Mouse (Mus musculus) stomach, embryonic 16.5 days (tissue): ENCODE measurements around the gene Mpdz. TPM values are rescaled to one million over a fixed set of nuclear protein-coding genes. Genes with fewer than 3 reads are reported as not detected.

Experiments
- ATAC-seq: fragments of 200-750 bp; cut with Nextera tagmentation; 2 replicates; pipeline ENCODE4 v1.8.0; 2017; ENCODE audit warnings: moderate number of reproducible peaks, moderate TSS enrichment; ENCODE audit not compliant: insufficient read depth, low FRiP score
- H3K27ac ChIP-seq: fragments of 300-500 bp; sonication (generic); 2 replicates; pipeline ENCODE4 v1.5.1; 2014; ENCODE audit warnings: low read length
- H3K27me3 ChIP-seq: fragments of 300-500 bp; sonication (generic); 2 replicates; pipeline ENCODE4 v1.6.1; 2014; ENCODE audit warnings: low read length, control low read depth, mixed read lengths; ENCODE audit not compliant: control insufficient read depth, insufficient read depth
- H3K36me3 ChIP-seq: fragments of 300-500 bp; sonication (generic); 2 replicates; pipeline ENCODE4 v1.6.1; 2014; ENCODE audit warnings: low read length; ENCODE audit not compliant: control insufficient read depth, insufficient read depth
- H3K4me1 ChIP-seq: fragments of 300-500 bp; sonication (generic); 2 replicates; pipeline ENCODE4 v1.6.1; 2014; ENCODE audit warnings: low read length, control low read depth, mixed read lengths; ENCODE audit not compliant: control insufficient read depth, insufficient read depth
- H3K4me2 ChIP-seq: fragments of 300-500 bp; sonication (generic); 2 replicates; pipeline ENCODE4 v1.6.1; 2014; ENCODE audit warnings: low read depth, low read length, mixed read lengths
- H3K4me3 ChIP-seq: fragments of 300-500 bp; sonication (generic); replicated peaks from 2 replicates; pipeline ENCODE4 v1.5.1; 2014; ENCODE audit warnings: mild to moderate bottlenecking, low read length
- H3K9ac ChIP-seq: fragments of 300-500 bp; sonication (generic); 2 replicates; pipeline ENCODE4 v1.6.1; 2014; ENCODE audit warnings: low read length
- H3K9me3 ChIP-seq: fragments of 300-500 bp; sonication (generic); replicated peaks from 2 replicates; pipeline ENCODE4 v1.6.1; 2016; ENCODE audit warnings: low read length, control low read depth; ENCODE audit not compliant: control insufficient read depth
- WGBS: fragments of 180-500 bp; shearing (Covaris S2); extraction: QIAGEN DNeasy Blood & Tissue Kit; methylation state at CpG from one replicate; pipeline ENCODE4 v1.1.7; 2014; 5-methylcytosine and 5-hydroxymethylcytosine counted together
- polyA plus RNA-seq: library from polyadenylated mRNA; unstranded; fragments of >200 nt; fragmentation: Nextera tagmentation; extraction: Ambion mirVana; gene quantifications from 2 replicates; pipeline ENCODE4 v1.2.1, GENCODE M21; 2015

The Mpdz gene
- polyA plus RNA-seq, 1 experiment from 2014 or later, result 23.4 TPM

GRCm38 (mm10) chr4:81310168-81310474, 132.5 kb downstream of the Mpdz start:
- ATAC-seq, result no peak

GRCm38 (mm10) chr4:81309473-81310167, 133.0 kb downstream of the Mpdz start:
- no peak for ATAC-seq

More at GRCm38 (mm10) chr4:81310168-81310474, 132.5 kb downstream of the Mpdz start:
- 0 out of 2 replicates have a peak, but pooled peaks cover 4% of the 10 kb centered on the region for H3K36me3 ChIP-seq
- H3K27me3 ChIP-seq, result no peaks in the 10 kb centered on the region
- H3K9me3 ChIP-seq, result no peaks in the 10 kb centered on the region
- H3K4me2 ChIP-seq, result no peak overlapping the region
- no peak overlapping the region for H3K9ac ChIP-seq
- H3K4me3 ChIP-seq, result no peak overlapping the region
- H3K27ac ChIP-seq, result peak overlapping the region; percentile 55; the same call in 1 of the 2 replicates
- 72% methylated on average over 2 of the region's 2 CpGs for WGBS
- H3K4me1 ChIP-seq, result peaks cover 2% of the 10 kb centered on the region; the same call in 1 of the 2 replicates

GRCm38 (mm10) chr4:81307596-81308265, 134.9 kb downstream of the Mpdz start:
- WGBS, result 68% methylated on average over 10 of the region's 10 CpGs
- H3K4me3 ChIP-seq, result no peak overlapping the region
- H3K27me3 ChIP-seq, result no peaks in the 10 kb centered on the region
- H3K36me3 ChIP-seq, result 0 out of 2 replicates have a peak, but pooled peaks cover 4% of the 10 kb centered on the region
- H3K9ac ChIP-seq, result no peak overlapping the region
- no peak for ATAC-seq
- H3K9me3 ChIP-seq, result no peaks in the 10 kb centered on the region
- no peak overlapping the region for H3K4me2 ChIP-seq
- H3K27ac ChIP-seq, result no peak overlapping the region
- no peaks in the 10 kb centered on the region; the same call in 1 of the 2 replicates for H3K4me1 ChIP-seq

More at GRCm38 (mm10) chr4:81309473-81310167, 133.0 kb downstream of the Mpdz start:
- no peaks in the 10 kb centered on the region for H3K27me3 ChIP-seq
- peak overlapping the region; percentile 55; the same call in 1 of the 2 replicates for H3K27ac ChIP-seq
- no peak overlapping the region for H3K9ac ChIP-seq
- WGBS, result 64% methylated on average over 12 of the region's 12 CpGs
- H3K9me3 ChIP-seq, result no peaks in the 10 kb centered on the region
- H3K4me2 ChIP-seq, result no peak overlapping the region
- H3K4me3 ChIP-seq, result no peak overlapping the region
- H3K36me3 ChIP-seq, result 0 out of 2 replicates have a peak, but pooled peaks cover 4% of the 10 kb centered on the region
- peaks cover 2% of the 10 kb centered on the region; the same call in 1 of the 2 replicates for H3K4me1 ChIP-seq

- WGBS, result 72% methylated on average over 3 of the region's 3 CpGs
Observed at GRCm38 (mm10) chr4:81302056-81302455, 140.6 kb downstream of the Mpdz start.

GRCm38 (mm10) chr4:81298384-81298783, 144.2 kb downstream of the Mpdz start:
- ATAC-seq, result no peak
- Histone ChIP-seq H3K4me2 (no peak overlapping the region), H3K4me1 (no peaks in the 10 kb centered on the region), H3K27ac (no peak overlapping the region), H3K9ac (no peak overlapping the region), H3K27me3 (no peaks in the 10 kb centered on the region), H3K9me3 (no peaks in the 10 kb centered on the region), H3K36me3 (no peaks in the 10 kb centered on the region), H3K4me3 (no peak overlapping the region)
- WGBS, result 74% methylated on average over 4 of the region's 4 CpGs

More at GRCm38 (mm10) chr4:81302056-81302455, 140.6 kb downstream of the Mpdz start:
- no peaks in the 10 kb centered on the region for H3K27me3 ChIP-seq
- H3K36me3 ChIP-seq, result no peaks in the 10 kb centered on the region
- ATAC-seq, result no peak
- H3K9ac ChIP-seq, result no peak overlapping the region
- no peaks in the 10 kb centered on the region for H3K4me1 ChIP-seq
- no peak overlapping the region for H3K4me2 ChIP-seq
- no peak overlapping the region for H3K27ac ChIP-seq
- no peaks in the 10 kb centered on the region for H3K9me3 ChIP-seq
- no peak overlapping the region for H3K4me3 ChIP-seq

GRCm38 (mm10) chr4:81293309-81293708, 149.3 kb downstream of the Mpdz start:
- no peaks in the 10 kb centered on the region for H3K27me3 ChIP-seq
- H3K4me3 ChIP-seq, result no peak overlapping the region
- no peak overlapping the region for H3K4me2 ChIP-seq
- 0 out of 2 replicates have a peak, but pooled peaks cover 6% of the 10 kb centered on the region for H3K36me3 ChIP-seq
- no peaks in the 10 kb centered on the region for H3K9me3 ChIP-seq
- H3K4me1 ChIP-seq, result no peaks in the 10 kb centered on the region
- H3K27ac ChIP-seq, result no peak overlapping the region
- H3K9ac ChIP-seq, result no peak overlapping the region
- ATAC-seq, result no peak

GRCm38 (mm10) chr4:81285564-81285963, 157.1 kb downstream of the Mpdz start:
- Histone ChIP-seq H3K4me3 (no peak overlapping the region), H3K4me2 (no peak overlapping the region), H3K4me1 (no peaks in the 10 kb centered on the region), H3K9ac (no peak overlapping the region), H3K9me3 (no peaks in the 10 kb centered on the region), H3K36me3 (no peaks in the 10 kb centered on the region), H3K27ac (no peak overlapping the region), H3K27me3 (no peaks in the 10 kb centered on the region)
- ATAC-seq, result no peak
- WGBS, result 88% methylated on average over 4 of the region's 4 CpGs

- 0 out of 2 replicates have a peak, but pooled peaks cover 2% of the 10 kb centered on the region for H3K36me3 ChIP-seq
- 91% methylated on average over 3 of the region's 3 CpGs for WGBS
- no peak overlapping the region for H3K27ac ChIP-seq
- no peaks in the 10 kb centered on the region for H3K27me3 ChIP-seq
- ATAC-seq, result no peak
- no peak overlapping the region for H3K4me3 ChIP-seq
- H3K4me2 ChIP-seq, result no peak overlapping the region
- H3K4me1 ChIP-seq, result no peaks in the 10 kb centered on the region
- no peak overlapping the region for H3K9ac ChIP-seq
- no peaks in the 10 kb centered on the region for H3K9me3 ChIP-seq
Observed at GRCm38 (mm10) chr4:81283611-81284010, 159.0 kb downstream of the Mpdz start.

GRCm38 (mm10) chr4:81283081-81283480, 159.5 kb downstream of the Mpdz start:
- H3K27me3 ChIP-seq, result no peaks in the 10 kb centered on the region
- H3K4me1 ChIP-seq, result no peaks in the 10 kb centered on the region
- no peak overlapping the region for H3K9ac ChIP-seq
- H3K4me3 ChIP-seq, result no peak overlapping the region
- no peaks in the 10 kb centered on the region for H3K9me3 ChIP-seq
- H3K27ac ChIP-seq, result no peak overlapping the region
- ATAC-seq, result no peak
- H3K4me2 ChIP-seq, result no peak overlapping the region
- H3K36me3 ChIP-seq, result 0 out of 2 replicates have a peak, but pooled peaks cover 2% of the 10 kb centered on the region
- 94% methylated on average over 6 of the region's 6 CpGs for WGBS
